Comparison of ENCODE assay signal across 24 mouse cellular contexts in genomic region chr7:6221978-6222377, GRCm38 (mm10). TPM values are rescaled to one million over a fixed set of nuclear protein-coding genes. Genes with fewer than 3 reads are reported as not detected.
"Had no signal": no experiment of that assay in that cellular context is flagged by ENCODE, and none has a peak within 500 bp of the region (broad histone marks: within the 10 kb centered on the region; RNA-seq: fewer than 3 reads in every experiment).

Zscan5b (plus strand) TSS chr7:6222278.

- H3K4me3 ChIP-seq: neural tube, embryonic 13.5 days; neural tube, embryonic 15.5 days; stomach, embryonic 15.5 days had no signal

- H3K4me1 ChIP-seq: neural tube, embryonic 13.5 days; neural tube, embryonic 15.5 days; stomach, embryonic 15.5 days had no signal

- DNase-seq: retina, postnatal 1 day; right cerebral cortex, adult 18-20 months; right cerebral cortex, postnatal 14 days; right cerebral cortex, postnatal 25 days; right cerebral cortex, postnatal 4 days; spleen, adult 18-20 months; thymus, adult 18-20 months; thymus, adult 2 months; thymus, postnatal 14 days; thymus, postnatal 25 days; thymus, postnatal 36 days; thymus, postnatal 4 days had no signal

- H3K9me3 ChIP-seq: neural tube, embryonic 13.5 days; neural tube, embryonic 15.5 days; stomach, embryonic 15.5 days had no signal

- H3K27me3 ChIP-seq: neural tube, embryonic 13.5 days; neural tube, embryonic 15.5 days; stomach, embryonic 15.5 days had no signal

- H3K36me3 ChIP-seq: neural tube, embryonic 13.5 days; neural tube, embryonic 15.5 days; stomach, embryonic 15.5 days had no signal

- H3K27ac ChIP-seq: neural tube, embryonic 13.5 days; neural tube, embryonic 15.5 days; stomach, embryonic 15.5 days; stomach, postnatal 0 days had no signal

- H3K4me2 ChIP-seq: neural tube, embryonic 13.5 days; neural tube, embryonic 15.5 days; stomach, embryonic 15.5 days had no signal

- H3K9ac ChIP-seq: neural tube, embryonic 13.5 days; neural tube, embryonic 15.5 days; stomach, embryonic 15.5 days had no signal

RNA-seq across cellular contexts. Expression of gene Zscan5b, which starts in this region (rescaled TPM):
- total RNA-seq: neutrophil, adult 5-6 weeks had no signal
- polyA plus RNA-seq: neural tube, embryonic 13.5 days; neural tube, embryonic 14.5 days; neural tube, embryonic 15.5 days; small intestine, adult 2 months; spleen, adult 2 months; stomach, embryonic 14.5 days; stomach, embryonic 15.5 days; stomach, embryonic 16.5 days; stomach, postnatal 0 days; thymus, adult 2 months; thymus, postnatal 0 days; urinary bladder, adult 2 months had no signal
